Comparison of ENCODE assay signal across 19 mouse cellular contexts in the genomic region with DNA sequence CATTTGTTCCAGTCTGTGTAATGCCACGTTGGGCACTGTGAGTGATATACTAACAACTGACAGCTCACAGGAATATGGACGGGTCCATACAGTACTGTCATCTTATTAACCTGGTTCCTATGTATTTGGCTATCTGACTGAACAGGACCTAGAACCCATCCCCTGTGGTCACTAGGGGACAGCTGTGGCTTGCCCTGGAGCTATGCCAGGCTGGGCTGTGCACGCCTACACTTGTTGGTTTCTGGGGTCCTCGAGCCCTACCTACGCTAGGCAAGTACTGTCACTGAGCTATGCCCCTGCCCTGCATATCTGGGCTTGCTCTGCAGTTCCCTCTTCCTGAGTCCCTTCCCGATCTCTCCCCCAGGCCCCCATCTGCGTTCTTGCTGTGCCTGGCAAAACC. TPM values are rescaled to one million over a fixed set of nuclear protein-coding genes. Genes with fewer than 3 reads are reported as not detected.
"Had no signal": no experiment of that assay in that cellular context is flagged by ENCODE, and none has a peak within 500 bp of the region (broad histone marks: within the 10 kb centered on the region; RNA-seq: fewer than 3 reads in every experiment).

No protein-coding gene starts in this region.

- ATAC-seq: liver, embryonic 12.5 days; midbrain, embryonic 13.5 days; midbrain, embryonic 16.5 days had no signal

- H3K4me3 ChIP-seq: limb, embryonic 10.5 days; limb, embryonic 13.5 days; liver, embryonic 12.5 days; liver, embryonic 15.5 days; lung, embryonic 15.5 days; midbrain, embryonic 10.5 days; midbrain, embryonic 13.5 days had no signal

- DNase-seq: kidney, adult 9 months; kidney, postnatal 14 days; kidney, postnatal 4 days; liver; lung, adult 18-20 months; lung, postnatal 10 days; lung, postnatal 36 days; thymus, adult 2 months; thymus, postnatal 14 days; thymus, postnatal 4 days had no signal

- H3K27me3 ChIP-seq: limb, embryonic 13.5 days; liver, embryonic 12.5 days; liver, embryonic 15.5 days; lung, embryonic 15.5 days; midbrain, embryonic 13.5 days had no signal

- H3K4me2 ChIP-seq: limb, embryonic 13.5 days; liver, embryonic 12.5 days; liver, embryonic 15.5 days; lung, embryonic 15.5 days; midbrain, embryonic 13.5 days had no signal

- H3K9ac ChIP-seq: limb, embryonic 13.5 days; liver, embryonic 12.5 days; liver, embryonic 15.5 days; lung, embryonic 15.5 days; midbrain, embryonic 13.5 days had no signal

- H3K27ac ChIP-seq: limb, embryonic 10.5 days; limb, embryonic 13.5 days; liver, embryonic 12.5 days; liver, embryonic 15.5 days; midbrain, embryonic 10.5 days; midbrain, embryonic 13.5 days had no signal

- H3K9me3 ChIP-seq: limb, embryonic 10.5 days; limb, embryonic 13.5 days; liver, embryonic 12.5 days; liver, embryonic 15.5 days; lung, embryonic 15.5 days; midbrain, embryonic 10.5 days; midbrain, embryonic 13.5 days had no signal

RNA-seq across cellular contexts. Expression of a gene that starts 46.3 kb away (rescaled TPM):
- total RNA-seq: monocyte, adult 5-6 weeks had no signal
